Mouse (Mus musculus) stomach, postnatal 0 days (tissue): ENCODE results near the gene Pdp2.

Experiments used
- CTCF ChIP-seq: IDR thresholded peaks from 2 replicates; pipeline ENCODE4 v1.5.1; 2016; ENCODE audit warnings: antibody characterized with exemption, low read depth, mild to moderate bottlenecking, moderate library complexity
- EP300 ChIP-seq: optimal IDR thresholded peaks from 2 replicates; pipeline ENCODE3; 2016; ENCODE audit warnings: antibody characterized with exemption

- TF ChIP-seq EP300: no peak
- no peak for TF ChIP-seq CTCF
Observed at GRCm38 (mm10) chr8:104628402-104628801, 37.2 kb downstream of the Pdp2 start.
